Mouse (Mus musculus) right cerebral cortex, adult 2 months (tissue): Measurements from ENCODE around the gene Gm21936.
"Not testable (repeated sequence)": the region's sequence is repeated elsewhere in the genome, so short reads cannot be mapped to it uniquely, and the experiment has no call there.

Source experiments
- DNase-seq, 2 experiments: peaks; one replicate each; pipeline ENCODE4 v3.0.0; 2021 to 2022; ENCODE audit warnings: low spot score in 2 of 2

Gene Gm21936

DNA sequence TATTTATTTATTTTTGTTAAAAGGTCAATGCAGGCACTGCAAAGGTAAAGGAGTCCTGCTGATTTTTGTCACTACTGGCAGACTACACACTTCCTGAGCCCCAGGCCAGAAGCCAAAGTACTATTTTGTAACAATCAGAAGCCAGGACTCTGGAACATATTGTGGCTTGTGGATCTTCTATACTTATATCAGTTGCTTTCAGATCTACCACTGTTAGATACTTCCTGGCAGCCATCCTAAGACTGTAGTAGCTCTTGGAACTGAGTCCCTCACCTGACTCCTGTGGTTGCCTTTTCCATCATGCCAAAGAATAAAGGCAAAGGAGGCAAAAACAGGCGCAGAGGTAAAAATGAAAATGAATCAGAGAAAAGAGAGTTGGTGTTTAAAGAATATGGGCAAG lies at the start of gene Gm21936:
Gene Gm21936 (plus strand): TSS at position 301 of the 400 bp plus-strand sequence.
- not testable (repeated sequence) for DNase-seq

DNA sequence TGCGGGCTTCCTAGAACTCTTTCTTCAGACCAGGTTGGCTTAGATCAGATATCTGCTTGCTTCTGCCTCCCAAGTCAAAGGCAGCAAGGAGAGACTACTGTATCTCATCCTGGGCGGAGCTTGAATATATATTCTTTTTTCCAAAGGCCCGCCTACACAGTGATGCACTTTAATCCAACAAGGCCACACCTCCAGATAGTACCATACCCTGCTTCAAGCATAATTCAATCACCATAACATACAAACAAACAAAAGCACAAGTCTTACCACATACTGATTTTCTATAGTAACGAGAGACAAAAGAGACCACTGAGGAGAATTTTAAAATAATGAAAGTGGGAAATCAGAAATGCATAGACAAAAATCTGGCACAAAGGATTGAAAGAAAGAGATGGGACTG lies 19.7 kb upstream of the Gm21936 start, which contains the start of gene Gm21319:
Gene Gm21319 (minus strand): TSS at position 101 of the 400 bp plus-strand sequence.
- not testable (repeated sequence) for DNase-seq

DNA sequence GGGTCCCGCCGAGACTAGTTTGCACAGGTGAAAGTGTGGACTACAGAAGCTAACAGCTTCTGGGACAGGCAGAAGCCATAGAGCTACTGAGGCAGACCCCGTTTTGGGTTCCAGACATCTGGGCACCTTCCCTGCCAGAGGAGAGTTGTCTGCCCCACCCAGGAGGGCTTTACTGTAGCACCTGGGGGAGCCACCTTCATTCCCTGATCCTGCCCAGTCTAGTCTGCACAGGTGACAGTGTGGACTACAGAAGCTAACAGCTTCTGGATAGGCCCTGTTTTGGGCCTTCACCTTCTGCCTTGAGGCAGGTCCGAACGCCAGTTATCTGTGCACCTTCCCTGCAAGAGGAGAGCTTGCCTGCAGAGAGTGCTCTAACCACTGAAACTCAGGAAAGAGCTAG lies 2.7 kb downstream of the Gm21936 start:
- not testable (repeated sequence) for DNase-seq

DNA sequence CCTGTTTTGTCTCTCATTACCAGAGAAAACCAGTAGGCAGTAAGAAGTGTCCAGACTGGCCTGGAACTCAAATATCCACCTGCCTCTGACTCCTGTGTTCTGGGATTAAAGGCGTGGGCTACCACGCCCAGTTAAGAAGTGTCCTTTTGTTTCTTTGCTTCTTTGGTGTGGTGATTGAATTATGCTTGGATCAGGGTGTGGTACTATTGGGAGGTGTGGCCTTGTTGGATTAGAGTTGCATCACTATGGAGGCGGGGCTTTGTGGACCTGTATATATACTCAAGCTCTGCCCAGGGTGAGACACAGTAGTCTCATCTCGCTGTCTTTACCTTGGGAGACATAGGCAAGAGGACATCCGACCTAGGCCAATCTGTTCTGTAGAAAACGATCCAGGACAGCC lies 21.0 kb downstream of the Gm21936 start, which contains the start of gene BB287469:
Gene BB287469 (plus strand): TSS at position 301 of the 400 bp plus-strand sequence.
- DNase-seq, result not testable (repeated sequence)

DNA sequence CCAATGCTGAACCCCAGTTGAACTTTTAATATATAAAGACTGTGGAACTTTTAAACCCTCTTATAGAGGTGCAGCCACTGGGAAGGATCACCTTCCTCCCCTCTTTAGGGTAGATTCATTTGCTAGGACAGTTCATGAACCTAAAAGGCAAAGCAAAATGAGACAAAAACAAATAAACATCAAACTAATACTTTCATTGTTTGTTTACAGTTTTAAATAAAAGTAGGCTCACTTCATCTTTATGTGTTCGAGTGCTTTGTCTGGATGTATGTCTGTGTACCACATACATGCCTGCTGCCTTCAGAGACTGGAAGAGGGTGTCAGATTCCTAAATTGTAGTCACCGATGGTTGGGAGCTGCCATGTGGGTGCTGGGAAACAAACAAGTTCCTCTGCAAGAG lies 46.9 kb downstream of the Gm21936 start, which contains the start of gene Gm2001:
Gene Gm2001 (minus strand): TSS at position 101 of the 400 bp plus-strand sequence.
- not testable (repeated sequence) for DNase-seq
